Mouse (Mus musculus) forebrain, embryonic 16.5 days (tissue): ENCODE measurements around the gene Tomm70a. TPM values are rescaled to one million over a fixed set of nuclear protein-coding genes. Genes with fewer than 3 reads are reported as not detected.

Source experiments
- ATAC-seq: fragments of 200-750 bp; cut with Nextera tagmentation; 2 replicates; pipeline ENCODE4 v1.8.0; 2017; ENCODE audit warnings: mild to moderate bottlenecking, moderate library complexity
- H3K27ac ChIP-seq: fragments of 300-500 bp; sonication (generic); 2 replicates; pipeline ENCODE4 v1.5.1; 2014; ENCODE audit warnings: low read length, control low read depth
- H3K27me3 ChIP-seq: fragments of 300-500 bp; sonication (generic); replicated peaks from 2 replicates; pipeline ENCODE4 v1.6.1; 2014; ENCODE audit warnings: low read length; ENCODE audit not compliant: control insufficient read depth, insufficient read depth
- H3K36me3 ChIP-seq: fragments of 300-500 bp; sonication (generic); 2 replicates; pipeline ENCODE4 v1.6.1; 2014; ENCODE audit not compliant: control insufficient read depth, insufficient read depth
- H3K4me1 ChIP-seq: fragments of 300-500 bp; sonication (generic); replicated peaks from 2 replicates; pipeline ENCODE4 v1.6.1; 2014; ENCODE audit warnings: low read length; ENCODE audit not compliant: control insufficient read depth, insufficient read depth
- H3K4me2 ChIP-seq: fragments of 300-500 bp; sonication (generic); 2 replicates; pipeline ENCODE4 v1.6.1; 2014; ENCODE audit warnings: mild to moderate bottlenecking, low read length, control low read depth
- H3K4me3 ChIP-seq: fragments of 300-500 bp; sonication (generic); replicated peaks from 2 replicates; pipeline ENCODE4 v1.5.1; 2014; ENCODE audit warnings: mild to moderate bottlenecking, low read length, control low read depth
- H3K9ac ChIP-seq: fragments of 300-500 bp; sonication (generic); replicated peaks from 2 replicates; pipeline ENCODE4 v1.6.1; 2014; ENCODE audit warnings: low read depth, low read length, control low read depth
- H3K9me3 ChIP-seq: fragments of 300-500 bp; sonication (generic); 2 replicates; pipeline ENCODE4 v1.6.1; 2016; ENCODE audit warnings: low read length; ENCODE audit not compliant: control insufficient read depth
- WGBS: fragments of 180-500 bp; shearing (Covaris S2); extraction: QIAGEN DNeasy Blood & Tissue Kit; methylation state at CpG from one replicate; pipeline ENCODE4 v1.1.7; 2014; 5-methylcytosine and 5-hydroxymethylcytosine counted together
- polyA plus RNA-seq: library from polyadenylated mRNA; unstranded; fragments of >200 nt; fragmentation: Nextera tagmentation; extraction: Ambion mirVana; gene quantifications from 2 replicates; pipeline ENCODE4 v1.2.1, GENCODE M21; 2015

The Tomm70a gene
- polyA plus RNA-seq, 1 experiment from 2014 or later = 56.8 TPM

- Histone ChIP-seq H3K36me3 (peaks cover 2% of the 10 kb centered on the region; the same call in 1 of the 2 replicates), H3K9me3 (no peaks in the 10 kb centered on the region), H3K4me2 (no peak overlapping the region), H3K4me3 (no peak overlapping the region), H3K9ac (no peak overlapping the region), H3K4me1 (peaks cover under 1% of the 10 kb centered on the region; the same call in 1 of the 2 replicates), H3K27me3 (no peaks in the 10 kb centered on the region), H3K27ac (no peak overlapping the region)
- ATAC-seq = no peak
- WGBS = 91% methylated on average over 7 of the region's 7 CpGs
These were observed 54.8 kb downstream of the Tomm70a start for GRCm38 (mm10) chr16:57176276-57176675.

GRCm38 (mm10) chr16:57177254-57177653 lies 55.8 kb downstream of the Tomm70a start:
- Histone ChIP-seq H3K36me3 (peaks cover 6% of the 10 kb centered on the region; the same call in 1 of the 2 replicates), H3K4me2 (no peak overlapping the region), H3K4me1 (no peaks in the 10 kb centered on the region), H3K9ac (no peak overlapping the region), H3K27me3 (no peaks in the 10 kb centered on the region), H3K4me3 (no peak overlapping the region), H3K27ac (no peak overlapping the region), H3K9me3 (no peaks in the 10 kb centered on the region)
- WGBS = 65% methylated on average over 2 of the region's 2 CpGs
- no peak; the same call in 1 of the 2 replicates for ATAC-seq

- no peaks in the 10 kb centered on the region for H3K27me3 ChIP-seq
- no peak overlapping the region for H3K9ac ChIP-seq
- H3K4me2 ChIP-seq = no peak overlapping the region
- H3K27ac ChIP-seq = no peak overlapping the region
- WGBS = 96% methylated on average over 10 of the region's 10 CpGs
- H3K9me3 ChIP-seq = no peaks in the 10 kb centered on the region
- no peak overlapping the region for H3K4me3 ChIP-seq
- peaks cover 10% of the 10 kb centered on the region; the same call in 1 of the 2 replicates for H3K36me3 ChIP-seq
- ATAC-seq = no peak
- H3K4me1 ChIP-seq = no peaks in the 10 kb centered on the region
These were observed 56.2 kb downstream of the Tomm70a start for GRCm38 (mm10) chr16:57177664-57178063.

- WGBS = 85% methylated on average over 11 of the region's 11 CpGs
These were observed 59.7 kb downstream of the Tomm70a start for GRCm38 (mm10) chr16:57181180-57181579.

GRCm38 (mm10) chr16:57182037-57182436 lies 60.5 kb downstream of the Tomm70a start:
- 91% methylated on average over 5 of the region's 5 CpGs for WGBS
- H3K9ac ChIP-seq = no peak overlapping the region
- no peaks in the 10 kb centered on the region for H3K9me3 ChIP-seq
- no peaks in the 10 kb centered on the region for H3K27me3 ChIP-seq
- H3K4me1 ChIP-seq = no peaks in the 10 kb centered on the region
- peaks cover 11% of the 10 kb centered on the region for H3K36me3 ChIP-seq
- no peak overlapping the region for H3K4me3 ChIP-seq
- H3K4me2 ChIP-seq = no peak overlapping the region
- H3K27ac ChIP-seq = no peak overlapping the region
- ATAC-seq = no peak

More at GRCm38 (mm10) chr16:57181180-57181579, 59.7 kb downstream of the Tomm70a start:
- Histone ChIP-seq H3K4me3 (no peak overlapping the region), H3K27ac (no peak overlapping the region), H3K27me3 (no peaks in the 10 kb centered on the region), H3K4me1 (no peaks in the 10 kb centered on the region), H3K36me3 (peaks cover 11% of the 10 kb centered on the region), H3K9ac (no peak overlapping the region), H3K4me2 (no peak overlapping the region), H3K9me3 (no peaks in the 10 kb centered on the region)
- ATAC-seq = no peak

GRCm38 (mm10) chr16:57186618-57187017 lies 65.1 kb downstream of the Tomm70a start:
- Histone ChIP-seq H3K36me3 (peaks cover 16% of the 10 kb centered on the region), H3K4me3 (no peak overlapping the region), H3K9ac (no peak overlapping the region), H3K4me2 (no peak overlapping the region), H3K27me3 (no peaks in the 10 kb centered on the region), H3K27ac (no peak overlapping the region), H3K4me1 (no peaks in the 10 kb centered on the region), H3K9me3 (no peaks in the 10 kb centered on the region)
- WGBS = 84% methylated on average over 4 of the region's 4 CpGs
- ATAC-seq = no peak

- no peak overlapping the region for H3K9ac ChIP-seq
- H3K27me3 ChIP-seq = no peaks in the 10 kb centered on the region
- ATAC-seq = no peak
- 82% methylated on average over 2 of the region's 2 CpGs for WGBS
- no peaks in the 10 kb centered on the region for H3K4me1 ChIP-seq
- H3K27ac ChIP-seq = no peak overlapping the region
- no peak overlapping the region for H3K4me2 ChIP-seq
- no peaks in the 10 kb centered on the region for H3K9me3 ChIP-seq
- no peak overlapping the region for H3K4me3 ChIP-seq
- H3K36me3 ChIP-seq = peaks cover 18% of the 10 kb centered on the region
These were observed 68.0 kb downstream of the Tomm70a start for GRCm38 (mm10) chr16:57189493-57189892.

- Histone ChIP-seq H3K27ac (no peak overlapping the region), H3K4me3 (no peak overlapping the region), H3K4me1 (no peaks in the 10 kb centered on the region), H3K9me3 (no peaks in the 10 kb centered on the region), H3K9ac (no peak overlapping the region), H3K4me2 (no peak overlapping the region), H3K36me3 (peaks cover 19% of the 10 kb centered on the region), H3K27me3 (no peaks in the 10 kb centered on the region)
- WGBS = 92% methylated on average over 8 of the region's 8 CpGs
- no peak for ATAC-seq
These were observed 68.9 kb downstream of the Tomm70a start for GRCm38 (mm10) chr16:57190390-57190789.

- no peaks in the 10 kb centered on the region for H3K4me1 ChIP-seq
- no peak overlapping the region for H3K9ac ChIP-seq
- peaks cover 17% of the 10 kb centered on the region for H3K36me3 ChIP-seq
- H3K27ac ChIP-seq = no peak overlapping the region
- no peak overlapping the region for H3K4me2 ChIP-seq
- 83% methylated on average over 14 of the region's 14 CpGs for whole genome bisulfite sequencing
- H3K27me3 ChIP-seq = no peaks in the 10 kb centered on the region
- no peaks in the 10 kb centered on the region for H3K9me3 ChIP-seq
- no peak for ATAC-seq
- H3K4me3 ChIP-seq = no peak overlapping the region
These were observed 69.7 kb downstream of the Tomm70a start for GRCm38 (mm10) chr16:57191214-57191613.

GRCm38 (mm10) chr16:57196590-57196989 lies 75.1 kb downstream of the Tomm70a start:
- no peak overlapping the region for H3K4me3 ChIP-seq
- WGBS = 86% methylated on average over 5 of the region's 5 CpGs
- peaks cover 12% of the 10 kb centered on the region for H3K36me3 ChIP-seq
- no peaks in the 10 kb centered on the region for H3K27me3 ChIP-seq
- ATAC-seq = no peak
- no peaks in the 10 kb centered on the region for H3K9me3 ChIP-seq
- no peak overlapping the region for H3K9ac ChIP-seq
- no peak overlapping the region for H3K4me2 ChIP-seq
- H3K27ac ChIP-seq = no peak overlapping the region
- H3K4me1 ChIP-seq = no peaks in the 10 kb centered on the region
